Mouse (Mus musculus): Measurements from ENCODE around the gene Usp34. TPM values are rescaled to one million over a fixed set of nuclear protein-coding genes. Genes with fewer than 3 reads are reported as not detected.
"Not testable (repeated sequence)": the region's sequence is repeated elsewhere in the genome, so short reads cannot be mapped to it uniquely, and the experiment has no call there.

Gene Usp34
- polyA plus RNA-seq, 1 experiment from 2014 or later, result 27.7 TPM

DNA sequence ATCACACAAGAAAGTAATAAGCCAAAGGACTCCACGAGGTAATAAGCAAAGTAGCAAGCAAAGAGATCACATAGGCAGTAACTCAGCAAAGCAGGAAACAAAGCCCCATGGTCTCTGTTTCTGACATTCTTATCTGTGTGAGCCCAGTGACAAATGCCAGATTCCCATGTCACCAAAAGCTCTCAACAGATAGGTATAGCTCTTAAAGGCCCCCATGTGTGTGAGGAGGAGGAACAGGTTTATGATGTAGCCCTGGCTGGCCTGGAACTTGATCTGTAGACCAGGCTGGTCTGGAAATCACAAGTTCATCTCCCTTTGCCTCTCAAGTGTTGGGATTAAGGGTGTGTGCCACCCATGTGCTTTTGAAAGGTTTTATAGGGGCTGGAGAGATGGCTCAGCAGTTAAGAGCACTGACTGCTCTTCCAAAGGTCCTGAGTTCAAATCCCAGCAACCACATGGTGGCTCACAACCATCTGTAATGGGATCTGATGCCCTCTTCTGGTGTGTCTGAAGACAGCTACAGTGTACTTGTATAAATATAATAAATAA is 53.1 kb downstream of the Usp34 start:
- not testable (repeated sequence) for H3K4me3 ChIP-seq (replicated peaks); H3K27me3 ChIP-seq; ATAC-seq (ENCODE audit: insufficient number of reproducible peaks, insufficient read depth, low FRiP score, low TSS enrichment, low read depth); H3K9me3 ChIP-seq; H3K4me1 ChIP-seq (replicated peaks); H3K27ac ChIP-seq; H3K4me2 ChIP-seq; H3K9ac ChIP-seq (replicated peaks)
- H3K36me3 ChIP-seq, result peaks cover 63% of the 10 kb centered on the region
- 73% methylated on average over 1 of the region's 1 CpGs for WGBS

DNA sequence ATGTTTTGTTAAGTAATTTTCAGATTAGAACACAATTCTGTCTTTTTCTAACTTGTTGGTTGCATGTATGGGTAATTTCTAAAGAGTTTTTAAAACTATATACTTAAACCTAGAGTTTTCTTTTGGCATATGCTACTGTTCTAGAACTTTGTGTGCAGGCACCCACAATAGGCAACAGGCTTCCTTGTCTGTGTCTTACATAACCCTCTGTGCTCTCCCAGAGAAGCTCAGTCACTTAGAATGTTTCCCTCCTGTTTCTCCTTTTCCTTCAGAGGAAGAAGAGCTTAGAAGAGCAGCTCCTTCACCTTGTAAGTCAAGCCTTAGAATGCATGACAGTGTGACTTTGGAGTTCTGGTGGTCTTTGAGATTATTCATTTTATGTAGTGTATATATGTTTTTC is 55.6 kb downstream of the Usp34 start:
- ATAC-seq (ENCODE audit: insufficient number of reproducible peaks, insufficient read depth, low FRiP score, low TSS enrichment, low read depth), result no peak
- Histone ChIP-seq H3K4me3 (replicated peaks) (no peak overlapping the region), H3K4me2 (no peak overlapping the region), H3K27ac (no peak overlapping the region), H3K27me3 (no peaks in the 10 kb centered on the region), H3K9me3 (no peaks in the 10 kb centered on the region), H3K4me1 (replicated peaks) (no peaks in the 10 kb centered on the region), H3K9ac (replicated peaks) (no peak overlapping the region), H3K36me3 (peaks cover 57% of the 10 kb centered on the region)

DNA sequence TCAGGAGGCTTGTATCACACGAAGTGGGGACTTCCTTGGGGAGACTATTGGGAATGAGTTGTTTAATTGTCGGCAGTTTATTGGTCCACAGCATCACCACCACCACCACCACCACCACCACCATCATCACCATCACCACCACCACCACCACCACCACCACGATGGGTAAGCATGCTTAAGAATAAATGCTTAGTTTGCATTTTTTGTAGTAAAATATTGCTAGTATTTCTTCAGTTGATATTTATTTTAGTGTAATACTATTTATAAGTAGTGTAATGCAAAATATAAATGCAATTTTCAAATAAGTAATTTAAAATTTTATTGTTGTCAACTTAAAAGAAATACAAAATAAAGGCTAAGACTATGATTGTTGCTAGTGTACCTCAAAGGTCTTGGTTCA is 57.7 kb downstream of the Usp34 start:
- H3K27me3 ChIP-seq, result no peaks in the 10 kb centered on the region
- no peaks in the 10 kb centered on the region for H3K4me1 ChIP-seq (replicated peaks)
- peaks cover 45% of the 10 kb centered on the region for H3K36me3 ChIP-seq
- no peak overlapping the region for H3K9ac ChIP-seq (replicated peaks)
- no peak overlapping the region for H3K4me2 ChIP-seq
- no peaks in the 10 kb centered on the region for H3K9me3 ChIP-seq
- ATAC-seq (ENCODE audit: insufficient number of reproducible peaks, insufficient read depth, low FRiP score, low TSS enrichment, low read depth), result no peak
- no peak overlapping the region for H3K4me3 ChIP-seq (replicated peaks)
- no peak overlapping the region for H3K27ac ChIP-seq
- 92% methylated on average over 3 of the region's 3 CpGs for WGBS

DNA sequence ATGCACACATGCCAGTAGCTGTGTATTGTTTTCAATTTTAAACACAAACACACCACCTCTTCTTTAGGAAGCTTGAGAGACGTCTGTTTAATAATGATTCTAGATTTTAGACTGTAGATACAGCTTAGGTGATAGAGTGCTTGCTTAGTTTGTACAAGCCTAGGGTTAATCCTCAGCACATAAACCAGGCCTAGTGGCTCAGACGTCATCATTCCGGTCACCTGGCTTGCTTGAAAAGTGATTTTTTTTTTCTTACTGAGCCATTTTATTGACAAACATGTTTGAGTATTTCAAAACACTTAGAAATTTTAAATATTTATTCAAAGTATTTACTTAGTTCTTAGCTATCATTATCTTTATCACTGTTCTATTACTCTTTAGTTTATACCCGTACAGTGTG is 65.3 kb downstream of the Usp34 start:
- Histone ChIP-seq H3K4me3 (replicated peaks) (no peak overlapping the region), H3K36me3 (peaks cover 45% of the 10 kb centered on the region), H3K27ac (no peak overlapping the region), H3K9me3 (no peaks in the 10 kb centered on the region), H3K4me2 (no peak overlapping the region), H3K9ac (replicated peaks) (no peak overlapping the region), H3K27me3 (no peaks in the 10 kb centered on the region), H3K4me1 (replicated peaks) (no peaks in the 10 kb centered on the region)
- WGBS, result 87% methylated on average over 4 of the region's 4 CpGs
- ATAC-seq (ENCODE audit: insufficient number of reproducible peaks, insufficient read depth, low FRiP score, low TSS enrichment, low read depth), result no peak

DNA sequence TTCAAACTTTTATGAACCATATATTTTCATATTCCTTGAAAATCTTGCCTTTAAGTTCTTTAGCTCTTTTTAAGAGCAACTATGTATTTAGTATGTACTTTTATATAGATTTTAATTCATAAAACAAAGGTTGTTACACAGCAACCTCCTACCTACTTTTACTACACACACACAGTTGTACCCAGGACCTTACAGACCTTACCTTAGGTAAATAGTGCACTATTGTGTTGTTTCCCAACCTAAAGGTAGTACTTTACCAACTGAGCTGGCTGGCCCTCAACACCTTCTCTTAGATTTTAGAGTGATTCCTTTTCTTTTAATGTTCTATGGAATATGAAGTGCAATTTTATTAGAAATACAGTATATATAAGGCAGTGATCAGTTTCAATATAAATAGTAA is 65.8 kb downstream of the Usp34 start:
- Histone ChIP-seq H3K27ac (no peak overlapping the region), H3K9me3 (no peaks in the 10 kb centered on the region), H3K4me1 (replicated peaks) (no peaks in the 10 kb centered on the region), H3K9ac (replicated peaks) (no peak overlapping the region), H3K4me3 (replicated peaks) (no peak overlapping the region), H3K27me3 (no peaks in the 10 kb centered on the region), H3K4me2 (no peak overlapping the region), H3K36me3 (peaks cover 47% of the 10 kb centered on the region)
- ATAC-seq (ENCODE audit: insufficient number of reproducible peaks, insufficient read depth, low FRiP score, low TSS enrichment, low read depth), result no peak

DNA sequence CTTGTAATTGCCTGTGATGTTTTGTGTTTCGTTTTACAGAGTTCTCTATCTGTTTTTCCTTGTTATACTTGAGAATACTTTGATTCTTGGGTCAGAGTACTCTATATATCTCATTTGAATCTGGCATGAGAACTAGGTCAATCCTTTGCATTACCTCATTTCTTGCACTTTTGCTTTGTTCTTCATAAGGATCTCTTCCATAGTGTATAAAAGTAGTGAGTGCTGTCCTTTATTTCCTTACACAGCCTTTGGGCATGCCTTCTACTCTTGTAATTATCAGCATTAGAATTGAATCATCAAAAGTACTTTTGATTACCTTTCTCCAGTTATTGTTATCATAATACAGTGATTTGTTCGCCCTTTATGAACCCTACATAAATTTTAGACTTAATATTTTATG is 73.4 kb downstream of the Usp34 start:
- H3K9ac ChIP-seq (replicated peaks), result no peak overlapping the region
- H3K4me1 ChIP-seq (replicated peaks), result no peaks in the 10 kb centered on the region
- H3K36me3 ChIP-seq, result peaks cover 54% of the 10 kb centered on the region
- no peaks in the 10 kb centered on the region for H3K27me3 ChIP-seq
- whole genome bisulfite sequencing, result 97% methylated on average over 2 of the region's 2 CpGs
- no peak overlapping the region for H3K27ac ChIP-seq
- H3K9me3 ChIP-seq, result no peaks in the 10 kb centered on the region
- ATAC-seq (ENCODE audit: insufficient number of reproducible peaks, insufficient read depth, low FRiP score, low TSS enrichment, low read depth), result no peak
- no peak overlapping the region for H3K4me3 ChIP-seq (replicated peaks)
- no peak overlapping the region for H3K4me2 ChIP-seq

DNA sequence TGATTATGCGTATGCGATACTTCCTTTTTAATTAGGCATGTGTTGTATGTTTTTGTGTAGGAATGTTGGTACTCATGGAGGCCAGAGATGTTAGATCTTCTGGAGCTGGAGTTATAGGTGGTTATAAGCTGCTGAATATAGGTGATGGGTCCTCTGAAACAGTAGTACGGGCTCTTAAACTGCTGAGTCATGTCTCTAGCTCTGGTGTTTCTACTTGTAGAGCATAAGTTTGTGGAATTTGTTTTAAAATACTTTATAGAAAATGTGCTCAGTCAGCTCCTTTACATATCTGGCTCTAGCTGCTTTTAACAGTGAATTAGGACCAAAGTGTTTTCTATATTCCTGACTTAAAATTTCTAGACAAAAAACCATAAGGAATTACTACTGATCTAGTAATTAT is 73.9 kb downstream of the Usp34 start:
- H3K36me3 ChIP-seq, result peaks cover 49% of the 10 kb centered on the region

DNA sequence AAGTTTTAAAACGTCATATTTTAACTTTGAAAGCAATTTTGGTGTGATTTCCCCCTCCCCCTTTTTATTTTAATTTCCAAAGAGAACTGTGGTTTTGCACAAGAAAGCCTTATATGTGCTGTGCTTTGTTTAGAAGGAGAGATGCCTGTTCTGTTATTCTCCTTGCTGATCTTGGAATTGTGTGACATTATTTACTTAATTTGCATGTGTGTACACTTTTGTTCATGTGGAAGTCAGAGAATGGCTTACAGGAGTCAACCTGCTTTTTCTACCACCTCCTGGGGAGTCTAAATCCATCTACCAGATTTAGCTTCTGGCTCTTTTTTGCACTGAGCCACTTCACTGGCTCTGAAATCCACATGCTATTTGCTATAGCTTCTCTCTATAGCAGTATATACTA is 76.1 kb downstream of the Usp34 start:
- H3K4me2 ChIP-seq, result no peak overlapping the region
- WGBS, result 90% methylated on average over 1 of the region's 1 CpGs
- no peak overlapping the region for H3K9ac ChIP-seq (replicated peaks)
- no peak for ATAC-seq (ENCODE audit: insufficient number of reproducible peaks, insufficient read depth, low FRiP score, low TSS enrichment, low read depth)
- no peaks in the 10 kb centered on the region for H3K27me3 ChIP-seq
- H3K4me3 ChIP-seq (replicated peaks), result no peak overlapping the region
- H3K27ac ChIP-seq, result no peak overlapping the region
- no peaks in the 10 kb centered on the region for H3K4me1 ChIP-seq (replicated peaks)
- H3K36me3 ChIP-seq, result peaks cover 40% of the 10 kb centered on the region
- no peaks in the 10 kb centered on the region for H3K9me3 ChIP-seq

More for the DNA sequence above, 73.9 kb downstream of the Usp34 start:
- Histone ChIP-seq H3K27me3 (no peaks in the 10 kb centered on the region), H3K27ac (no peak overlapping the region), H3K9me3 (no peaks in the 10 kb centered on the region), H3K9ac (replicated peaks) (no peak overlapping the region), H3K4me1 (replicated peaks) (no peaks in the 10 kb centered on the region), H3K4me2 (no peak overlapping the region), H3K4me3 (replicated peaks) (no peak overlapping the region)
- ATAC-seq (ENCODE audit: insufficient number of reproducible peaks, insufficient read depth, low FRiP score, low TSS enrichment, low read depth), result no peak
- 91% methylated on average over 3 of the region's 3 CpGs for WGBS

DNA sequence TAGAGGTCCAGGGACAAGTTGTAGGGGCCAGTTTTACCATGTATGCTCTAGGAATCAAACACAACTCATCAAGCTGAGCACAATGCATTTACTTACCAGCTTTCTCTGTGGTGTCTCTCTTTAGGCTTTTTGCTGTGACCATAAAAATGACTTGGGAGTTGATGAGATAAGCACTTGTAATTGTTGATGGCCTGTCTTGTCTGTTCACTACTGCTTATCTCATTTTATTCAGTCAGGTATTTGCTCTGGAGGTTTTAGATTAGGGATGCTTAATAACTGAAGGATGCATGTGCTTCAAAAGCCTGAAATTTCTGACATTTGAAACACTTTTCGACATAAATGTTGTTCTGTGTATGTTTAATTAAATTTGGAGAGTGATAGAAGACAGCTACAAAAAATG is 83.0 kb downstream of the Usp34 start:
- no peak overlapping the region for H3K4me2 ChIP-seq
- no peak for ATAC-seq (ENCODE audit: insufficient number of reproducible peaks, insufficient read depth, low FRiP score, low TSS enrichment, low read depth)
- H3K9me3 ChIP-seq, result no peaks in the 10 kb centered on the region
- no peaks in the 10 kb centered on the region for H3K27me3 ChIP-seq
- peaks cover 55% of the 10 kb centered on the region for H3K36me3 ChIP-seq
- WGBS, result 95% methylated on average over 1 of the region's 1 CpGs
- no peaks in the 10 kb centered on the region for H3K4me1 ChIP-seq (replicated peaks)
- H3K4me3 ChIP-seq (replicated peaks), result no peak overlapping the region
- no peak overlapping the region for H3K9ac ChIP-seq (replicated peaks)
- no peak overlapping the region for H3K27ac ChIP-seq

DNA sequence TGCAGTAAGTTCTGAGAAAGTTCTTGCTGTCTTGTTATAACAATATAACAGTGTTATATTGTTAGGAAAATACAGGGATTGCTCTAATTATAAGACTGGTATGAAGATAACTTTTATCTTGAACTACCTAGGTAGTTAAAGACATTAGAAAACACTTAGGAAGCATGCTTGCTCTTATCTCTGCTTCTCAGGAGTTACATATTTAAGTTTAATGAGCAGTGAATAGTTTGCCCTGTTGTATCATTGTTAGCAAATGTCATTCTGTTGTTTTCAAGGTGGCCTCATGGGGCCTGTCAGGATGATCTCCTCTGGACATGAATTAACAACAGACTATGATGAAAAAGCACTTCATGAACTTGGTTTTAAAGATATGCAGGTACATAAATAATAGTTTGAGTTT is 85.9 kb downstream of the Usp34 start:
- no peaks in the 10 kb centered on the region for H3K9me3 ChIP-seq
- H3K4me1 ChIP-seq (replicated peaks), result no peaks in the 10 kb centered on the region
- H3K36me3 ChIP-seq, result peaks cover 74% of the 10 kb centered on the region
- no peaks in the 10 kb centered on the region for H3K27me3 ChIP-seq
- ATAC-seq (ENCODE audit: insufficient number of reproducible peaks, insufficient read depth, low FRiP score, low TSS enrichment, low read depth), result no peak
- H3K4me2 ChIP-seq, result no peak overlapping the region
- H3K4me3 ChIP-seq (replicated peaks), result no peak overlapping the region
- H3K9ac ChIP-seq (replicated peaks), result no peak overlapping the region
- no peak overlapping the region for H3K27ac ChIP-seq

DNA sequence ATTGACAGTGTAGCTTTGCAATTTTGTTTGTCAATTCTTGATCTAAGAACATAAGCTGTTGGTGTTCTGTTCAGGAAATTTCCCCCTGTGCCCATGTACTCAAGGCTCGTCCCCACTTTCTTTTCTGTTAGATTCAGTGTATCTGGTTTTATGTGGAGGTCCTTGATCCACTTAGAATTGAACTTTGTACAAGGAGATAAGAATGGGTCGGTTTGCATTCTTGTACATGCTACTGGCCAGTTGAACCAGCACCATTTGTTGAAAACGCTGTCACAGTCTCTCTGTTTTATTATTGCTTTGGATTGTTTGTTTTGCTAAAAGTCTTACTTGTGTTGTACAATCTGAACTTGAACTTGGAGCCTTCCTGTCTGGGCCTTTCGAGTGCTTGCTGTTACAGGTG is 89.9 kb downstream of the Usp34 start:
- Histone ChIP-seq H3K27ac (no peak overlapping the region), H3K4me3 (replicated peaks) (no peak overlapping the region), H3K9me3 (no peaks in the 10 kb centered on the region), H3K27me3 (no peaks in the 10 kb centered on the region), H3K9ac (replicated peaks) (no peak overlapping the region), H3K36me3 (peaks cover 82% of the 10 kb centered on the region), H3K4me2 (no peak overlapping the region), H3K4me1 (replicated peaks) (no peaks in the 10 kb centered on the region)
- no peak for ATAC-seq (ENCODE audit: insufficient number of reproducible peaks, insufficient read depth, low FRiP score, low TSS enrichment, low read depth)
- 91% methylated on average over 4 of the region's 4 CpGs for WGBS

DNA sequence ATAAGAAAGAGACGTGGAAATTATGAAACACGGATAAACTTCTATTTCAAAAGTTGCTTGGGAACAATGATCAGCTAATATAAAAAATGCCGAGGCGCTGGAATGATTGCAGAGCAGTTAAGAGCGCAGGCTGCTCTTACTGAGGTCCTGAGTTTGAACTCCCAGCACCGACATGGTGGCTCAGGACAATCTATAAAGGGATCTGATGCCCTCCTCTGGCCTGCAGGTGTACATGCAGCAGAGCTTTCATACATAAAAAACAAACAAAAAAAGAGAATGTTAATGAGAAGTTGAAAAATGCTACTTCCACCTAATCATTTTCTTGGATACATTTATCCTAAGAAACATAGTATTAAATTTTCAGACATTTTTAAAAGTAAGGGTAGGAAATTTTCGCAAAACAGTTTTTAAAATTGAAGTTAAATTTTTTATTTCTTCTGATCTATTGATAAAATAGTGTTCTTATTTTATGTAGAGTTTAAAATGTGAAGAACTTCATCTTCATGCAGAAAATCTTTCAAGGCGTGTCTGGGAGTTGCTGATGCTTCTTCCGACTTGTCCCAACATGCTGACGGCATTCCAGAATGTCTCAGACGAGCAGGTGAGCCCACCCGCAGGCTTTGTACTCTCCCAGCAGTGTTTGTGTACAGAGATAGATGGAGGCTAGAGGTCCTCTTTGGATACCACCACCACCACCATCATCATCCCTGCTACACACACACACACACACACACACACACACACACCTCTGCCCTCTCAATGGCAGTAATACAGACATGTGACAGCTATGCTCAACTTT is 94.5 kb downstream of the Usp34 start:
- H3K4me2 ChIP-seq, result no peak overlapping the region
- WGBS, result 85% methylated on average over 12 of the region's 12 CpGs
- H3K36me3 ChIP-seq, result peaks cover 71% of the 10 kb centered on the region
- H3K4me3 ChIP-seq (replicated peaks), result no peak overlapping the region
- no peak overlapping the region for H3K27ac ChIP-seq
- H3K4me1 ChIP-seq (replicated peaks), result no peaks in the 10 kb centered on the region
- H3K27me3 ChIP-seq, result no peaks in the 10 kb centered on the region
- no peak for ATAC-seq (ENCODE audit: insufficient number of reproducible peaks, insufficient read depth, low FRiP score, low TSS enrichment, low read depth)
- no peaks in the 10 kb centered on the region for H3K9me3 ChIP-seq
- H3K9ac ChIP-seq (replicated peaks), result no peak overlapping the region

All from limb, embryonic 12.5 days (tissue).